Mouse (Mus musculus) forebrain, embryonic 11.5 days (tissue): ENCODE measurements around the gene Ncapg2. TPM values are rescaled to one million over a fixed set of nuclear protein-coding genes. Genes with fewer than 3 reads are reported as not detected.

Experiments
- ATAC-seq: fragments of 200-750 bp; cut with Nextera tagmentation; replicated peaks from 2 replicates; pipeline ENCODE4 v1.8.0; 2017; ENCODE audit warnings: moderate TSS enrichment; ENCODE audit not compliant: low FRiP score
- DNase-seq: peaks from one replicate; pipeline ENCODE4 v3.0.0-alpha.2; 2017; ENCODE audit warnings: low spot score
- H3K27ac ChIP-seq: fragments of 300-500 bp; sonication (generic); 2 replicates; pipeline ENCODE4 v1.5.1; 2014; ENCODE audit warnings: low read depth, low read length
- H3K27me3 ChIP-seq: fragments of 300-500 bp; sonication (generic); 2 replicates; pipeline ENCODE4 v1.6.1; 2014; ENCODE audit warnings: mild to moderate bottlenecking, low read length, mixed read lengths; ENCODE audit not compliant: control insufficient read depth, insufficient read depth
- H3K36me3 ChIP-seq: fragments of 300-500 bp; sonication (generic); 2 replicates; pipeline ENCODE4 v1.6.1; 2014; ENCODE audit warnings: mild to moderate bottlenecking, low read length, moderate library complexity, mixed read lengths; ENCODE audit not compliant: control insufficient read depth, insufficient read depth
- H3K4me1 ChIP-seq: fragments of 300-500 bp; sonication (generic); replicated peaks from 2 replicates; pipeline ENCODE4 v1.6.1; 2014; ENCODE audit warnings: low read length, mixed read lengths; ENCODE audit not compliant: control insufficient read depth, insufficient read depth
- H3K4me2 ChIP-seq: fragments of 300-500 bp; sonication (generic); 2 replicates; pipeline ENCODE4 v1.6.1; 2014; ENCODE audit warnings: low read depth, mild to moderate bottlenecking, low read length, moderate library complexity, mixed read lengths; ENCODE audit not compliant: severe bottlenecking
- H3K4me3 ChIP-seq: fragments of 300-500 bp; sonication (generic); 2 replicates; pipeline ENCODE4 v1.5.1; 2014; ENCODE audit warnings: low read depth, low read length
- H3K9ac ChIP-seq: fragments of 300-500 bp; sonication (generic); 2 replicates; pipeline ENCODE4 v1.6.1; 2014; ENCODE audit warnings: low read length
- H3K9me3 ChIP-seq: fragments of 300-500 bp; sonication (generic); 2 replicates; pipeline ENCODE4 v1.6.1; 2016; ENCODE audit warnings: low read length, mixed read lengths; ENCODE audit not compliant: control insufficient read depth
- WGBS: fragments of 180-500 bp; shearing (Covaris S2); extraction: QIAGEN DNeasy Blood & Tissue Kit; methylation state at CpG from one replicate; pipeline ENCODE4 v1.1.7; 2014; 5-methylcytosine and 5-hydroxymethylcytosine counted together
- polyA plus RNA-seq: library from polyadenylated mRNA; unstranded; fragments of >200 nt; fragmentation: Nextera tagmentation; extraction: Ambion mirVana; gene quantifications from 2 replicates; pipeline ENCODE4 v1.2.1, GENCODE M21; 2014

Ncapg2 gene
- polyA plus RNA-seq, 1 experiment from 2014 or later, result 57.3 TPM

- no peak for ATAC-seq
- WGBS, result 71% methylated on average over 2 of the region's 2 CpGs
These were observed 10.9 kb upstream of the Ncapg2 start for GRCm38 (mm10) chr12:116394327-116394726.

GRCm38 (mm10) chr12:116395312-116395711, 9.9 kb upstream of the Ncapg2 start:
- DNase-seq (no peak), ATAC-seq (no peak)
- Histone ChIP-seq H3K4me1 (no peaks in the 10 kb centered on the region), H3K4me2 (no peak overlapping the region), H3K36me3 (no peaks in the 10 kb centered on the region), H3K27me3 (no peaks in the 10 kb centered on the region), H3K9ac (no peak overlapping the region), H3K4me3 (no peak overlapping the region), H3K27ac (no peak overlapping the region), H3K9me3 (0 out of 2 replicates have a peak, but pooled peaks cover 2% of the 10 kb centered on the region)
- WGBS, result 89% methylated on average over 2 of the region's 2 CpGs

More at GRCm38 (mm10) chr12:116394327-116394726, 10.9 kb upstream of the Ncapg2 start:
- no peaks in the 10 kb centered on the region for H3K27me3 ChIP-seq
- no peak overlapping the region for H3K9ac ChIP-seq
- H3K36me3 ChIP-seq, result no peaks in the 10 kb centered on the region
- no peaks in the 10 kb centered on the region for H3K4me1 ChIP-seq
- H3K4me2 ChIP-seq, result no peak overlapping the region
- no peaks in the 10 kb centered on the region for H3K9me3 ChIP-seq
- H3K4me3 ChIP-seq, result no peak overlapping the region
- no peak for DNase-seq
- H3K27ac ChIP-seq, result no peak overlapping the region

GRCm38 (mm10) chr12:116396072-116396695, 9.0 kb upstream of the Ncapg2 start:
- Histone ChIP-seq H3K4me3 (no peak overlapping the region), H3K9ac (no peak overlapping the region), H3K4me1 (no peaks in the 10 kb centered on the region), H3K27ac (no peak overlapping the region), H3K36me3 (no peaks in the 10 kb centered on the region), H3K4me2 (no peak overlapping the region), H3K9me3 (0 out of 2 replicates have a peak, but pooled peaks cover 2% of the 10 kb centered on the region), H3K27me3 (no peaks in the 10 kb centered on the region)
- no peak for DNase-seq
- WGBS, result 69% methylated on average over 2 of the region's 2 CpGs
- no peak for ATAC-seq

- H3K27ac ChIP-seq, result no peak overlapping the region
- peaks cover 26% of the 10 kb centered on the region; the same call in 1 of the 2 replicates for H3K9me3 ChIP-seq
- peak overlapping the region; percentile 78 for H3K4me2 ChIP-seq
- DNase-seq (peak; percentile 54), ATAC-seq (no peak)
- H3K9ac ChIP-seq, result no peak overlapping the region
- peaks cover 3% of the 10 kb centered on the region for H3K4me1 ChIP-seq
- H3K4me3 ChIP-seq, result peak overlapping the region; percentile 73; the same call in 1 of the 2 replicates
- peaks cover 10% of the 10 kb centered on the region; the same call in 1 of the 2 replicates for H3K36me3 ChIP-seq
- H3K27me3 ChIP-seq, result no peaks in the 10 kb centered on the region
- WGBS, result 96% methylated on average over 18 of the region's 18 CpGs
These were observed 1.1 kb upstream of the Ncapg2 start for GRCm38 (mm10) chr12:116404012-116404679.

- ATAC-seq, result no peak
- H3K27me3 ChIP-seq, result no peaks in the 10 kb centered on the region
- peaks cover 10% of the 10 kb centered on the region; the same call in 1 of the 2 replicates for H3K36me3 ChIP-seq
- WGBS, result 14% methylated on average over 8 of the region's 8 CpGs
- H3K4me3 ChIP-seq, result peak overlapping the region; percentile 73
- no peak for DNase-seq
- H3K9me3 ChIP-seq, result peaks cover 24% of the 10 kb centered on the region; the same call in 1 of the 2 replicates
- peaks cover 3% of the 10 kb centered on the region for H3K4me1 ChIP-seq
- H3K27ac ChIP-seq, result no peak overlapping the region
- peak overlapping the region; percentile 78 for H3K4me2 ChIP-seq
- peak overlapping the region; percentile 82 for H3K9ac ChIP-seq
These were observed 594 bp downstream of the Ncapg2 start for GRCm38 (mm10) chr12:116405836-116406155.

- Histone ChIP-seq H3K4me1 (peaks cover 3% of the 10 kb centered on the region), H3K4me2 (no peak overlapping the region), H3K4me3 (no peak overlapping the region), H3K9me3 (peaks cover 12% of the 10 kb centered on the region; the same call in 1 of the 2 replicates), H3K27ac (no peak overlapping the region), H3K27me3 (no peaks in the 10 kb centered on the region), H3K36me3 (peaks cover 10% of the 10 kb centered on the region; the same call in 1 of the 2 replicates), H3K9ac (no peak overlapping the region)
- 99% methylated on average over 5 of the region's 5 CpGs for WGBS
- DNase-seq (no peak), ATAC-seq (no peak)
These were observed 2.7 kb downstream of the Ncapg2 start for GRCm38 (mm10) chr12:116407883-116408282.

- Histone ChIP-seq H3K4me2 (no peak overlapping the region), H3K27me3 (no peaks in the 10 kb centered on the region), H3K4me1 (no peaks in the 10 kb centered on the region), H3K27ac (no peak overlapping the region), H3K4me3 (no peak overlapping the region), H3K9ac (no peak overlapping the region), H3K9me3 (no peaks in the 10 kb centered on the region), H3K36me3 (peaks cover 3% of the 10 kb centered on the region; the same call in 1 of the 2 replicates)
- 94% methylated on average over 4 of the region's 4 CpGs for WGBS
- ATAC-seq, result no peak
- no peak for DNase-seq
These were observed 9.7 kb downstream of the Ncapg2 start for GRCm38 (mm10) chr12:116414941-116415340.

- 93% methylated on average over 1 of the region's 1 CpGs for WGBS
- no peak for DNase-seq
- no peak overlapping the region for H3K9ac ChIP-seq
- H3K4me3 ChIP-seq, result no peak overlapping the region
- H3K27ac ChIP-seq, result no peak overlapping the region
- no peak for ATAC-seq
- H3K4me1 ChIP-seq, result no peaks in the 10 kb centered on the region
- H3K36me3 ChIP-seq, result peaks cover 3% of the 10 kb centered on the region; the same call in 1 of the 2 replicates
- H3K9me3 ChIP-seq, result no peaks in the 10 kb centered on the region
- H3K27me3 ChIP-seq, result no peaks in the 10 kb centered on the region
- H3K4me2 ChIP-seq, result no peak overlapping the region
These were observed 11.3 kb downstream of the Ncapg2 start for GRCm38 (mm10) chr12:116416514-116416913.
